Mouse (Mus musculus): ENCODE data around the gene Fgf2. TPM values are rescaled to one million over a fixed set of nuclear protein-coding genes. Genes with fewer than 3 reads are reported as not detected.
A peak's percentile ranks its signal among the peaks of the same experiment; 100 is the strongest.

The Fgf2 gene
- total RNA-seq, 2 experiments from 2014 or later = not detected

DNA sequence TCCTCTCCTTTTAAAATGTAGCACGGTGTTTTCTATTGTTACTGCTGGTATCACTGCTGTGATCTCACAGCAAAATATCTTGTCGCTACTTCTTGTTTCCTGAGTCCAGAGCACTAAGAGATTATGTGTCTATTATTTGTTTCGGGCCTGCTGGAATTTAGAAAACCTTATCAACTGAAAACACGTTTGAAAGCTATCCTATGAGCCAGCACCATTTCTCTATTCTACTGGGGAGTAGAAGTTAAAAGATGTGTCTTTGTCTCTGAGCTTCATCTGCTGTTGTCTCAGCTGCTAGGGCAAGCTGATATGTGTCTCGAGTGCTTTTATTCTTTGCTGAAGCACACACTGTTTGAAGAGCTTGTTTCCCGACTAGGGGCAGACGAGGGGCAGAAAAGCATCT is 2.2 kb downstream of the Fgf2 start:
- ATAC-seq (replicated peaks; ENCODE audit: low FRiP score, low TSS enrichment, poor library complexity, severe bottlenecking) = peak; percentile 86

- ATAC-seq (replicated peaks; ENCODE audit: low FRiP score, low TSS enrichment, poor library complexity, severe bottlenecking) = no peak
Measured at GRCm38 (mm10) chr3:37353951-37354481, 5.9 kb downstream of the Fgf2 start.

- ATAC-seq (replicated peaks; ENCODE audit: low FRiP score, low TSS enrichment, poor library complexity, severe bottlenecking) = no peak
Measured at GRCm38 (mm10) chr3:37354737-37355136, 6.6 kb downstream of the Fgf2 start.

DNA sequence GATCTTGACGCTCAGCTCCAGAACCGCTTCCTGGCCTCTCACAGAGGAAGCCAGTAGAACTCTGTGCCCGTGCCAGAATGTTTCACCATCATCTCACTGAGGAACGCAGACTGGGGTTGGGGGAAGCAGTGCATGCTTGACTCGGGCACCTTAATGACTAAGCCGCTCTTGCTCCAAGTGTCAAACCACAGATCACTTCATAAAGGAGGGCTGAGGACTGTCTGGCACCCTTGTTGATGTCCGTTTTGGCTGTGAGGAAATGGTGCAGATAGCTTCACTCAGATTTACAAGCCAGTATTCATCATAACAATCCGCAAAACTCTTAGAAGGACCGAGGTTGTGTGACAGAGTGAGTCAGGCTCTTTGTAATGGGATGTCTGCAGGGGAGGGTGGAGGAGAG is 12.6 kb downstream of the Fgf2 start:
- no peak for ATAC-seq (replicated peaks; ENCODE audit: low FRiP score, low TSS enrichment, poor library complexity, severe bottlenecking)

- no peak for ATAC-seq (replicated peaks; ENCODE audit: low FRiP score, low TSS enrichment, poor library complexity, severe bottlenecking)
Measured at GRCm38 (mm10) chr3:37365144-37365543, 17.0 kb downstream of the Fgf2 start.

DNA sequence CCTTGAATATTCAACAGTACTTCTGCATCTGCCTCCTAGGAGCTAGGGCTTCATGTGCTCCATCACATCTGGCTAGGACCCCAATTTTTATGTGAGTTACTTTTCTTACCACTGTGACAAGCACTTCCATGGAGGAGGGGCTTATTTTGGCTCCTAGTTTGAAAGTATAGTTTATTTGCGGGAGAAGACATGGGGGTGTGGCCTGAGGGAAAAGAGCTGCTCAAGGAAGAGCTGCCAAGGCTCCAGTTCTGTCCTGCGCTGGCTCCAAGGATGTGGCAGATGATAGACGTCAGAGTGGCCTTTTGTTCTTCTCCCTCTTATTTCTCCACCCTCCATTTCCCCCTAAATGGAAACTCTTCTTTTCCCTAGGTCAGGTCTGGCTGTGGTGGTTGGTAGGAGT is 17.8 kb downstream of the Fgf2 start:
- ATAC-seq (replicated peaks; ENCODE audit: low FRiP score, low TSS enrichment, poor library complexity, severe bottlenecking) = no peak

DNA sequence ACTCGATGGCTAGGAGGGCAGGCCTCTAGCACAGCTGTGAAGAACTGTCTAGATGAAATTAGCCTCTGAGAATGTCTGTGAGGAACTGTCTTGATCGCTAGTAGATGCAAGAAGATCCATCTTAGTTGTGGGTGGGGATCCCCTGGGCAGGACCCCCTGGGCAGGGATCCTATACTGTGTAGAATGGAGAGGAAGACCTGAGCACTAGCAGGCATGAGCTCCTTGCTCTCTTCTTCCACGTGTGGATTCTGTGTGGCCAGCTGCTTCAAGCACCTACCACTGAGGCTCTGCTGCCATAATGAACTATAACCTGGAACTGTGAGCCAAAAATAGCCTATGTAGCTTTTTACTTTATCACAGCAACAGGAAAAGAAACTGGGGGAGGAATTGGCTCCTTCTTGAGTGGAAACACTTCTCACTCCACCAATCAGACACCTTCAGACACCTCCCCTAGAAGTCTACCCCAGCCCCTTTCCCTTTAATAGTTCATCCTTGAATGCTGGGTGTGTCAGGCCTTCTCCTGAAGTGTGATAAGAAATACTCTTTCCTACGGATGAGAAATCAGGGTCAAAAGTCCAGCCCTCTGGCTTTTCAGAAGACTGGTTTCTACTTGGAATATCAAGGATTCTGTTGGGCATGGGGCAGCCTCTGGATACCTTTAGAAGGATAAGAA is 18.4 kb downstream of the Fgf2 start:
- ATAC-seq (replicated peaks; ENCODE audit: low FRiP score, low TSS enrichment, poor library complexity, severe bottlenecking) = no peak

- ATAC-seq (replicated peaks; ENCODE audit: low FRiP score, low TSS enrichment, poor library complexity, severe bottlenecking) = no peak
Measured at GRCm38 (mm10) chr3:37370407-37370806, 22.3 kb downstream of the Fgf2 start.

DNA sequence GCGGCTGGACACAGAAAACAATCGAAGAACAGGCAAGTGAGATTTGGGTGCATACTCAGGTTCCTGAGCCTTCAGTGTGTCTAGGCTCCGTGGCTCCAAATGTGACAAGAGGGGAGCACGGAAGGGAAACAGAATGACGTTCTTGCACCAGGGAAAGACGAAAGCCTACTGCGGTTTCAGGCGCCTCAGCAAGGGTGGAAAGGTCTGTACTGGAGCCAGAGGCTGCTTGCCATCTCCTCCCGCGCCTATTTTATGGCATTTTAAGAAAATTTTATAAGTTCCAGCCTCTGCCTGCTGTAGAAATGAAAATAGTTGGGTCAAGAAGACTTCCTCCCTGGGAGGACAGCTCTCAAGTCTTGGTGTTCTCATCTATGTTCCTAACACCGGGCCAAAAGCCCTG is 25.6 kb downstream of the Fgf2 start:
- ATAC-seq (replicated peaks; ENCODE audit: low FRiP score, low TSS enrichment, poor library complexity, severe bottlenecking) = no peak

- ATAC-seq (replicated peaks; ENCODE audit: low FRiP score, low TSS enrichment, poor library complexity, severe bottlenecking) = no peak
Measured at GRCm38 (mm10) chr3:37377926-37378325, 29.8 kb downstream of the Fgf2 start.

GRCm38 (mm10) chr3:37378412-37378811 is 30.3 kb downstream of the Fgf2 start:
- no peak for ATAC-seq (replicated peaks; ENCODE audit: low FRiP score, low TSS enrichment, poor library complexity, severe bottlenecking)

DNA sequence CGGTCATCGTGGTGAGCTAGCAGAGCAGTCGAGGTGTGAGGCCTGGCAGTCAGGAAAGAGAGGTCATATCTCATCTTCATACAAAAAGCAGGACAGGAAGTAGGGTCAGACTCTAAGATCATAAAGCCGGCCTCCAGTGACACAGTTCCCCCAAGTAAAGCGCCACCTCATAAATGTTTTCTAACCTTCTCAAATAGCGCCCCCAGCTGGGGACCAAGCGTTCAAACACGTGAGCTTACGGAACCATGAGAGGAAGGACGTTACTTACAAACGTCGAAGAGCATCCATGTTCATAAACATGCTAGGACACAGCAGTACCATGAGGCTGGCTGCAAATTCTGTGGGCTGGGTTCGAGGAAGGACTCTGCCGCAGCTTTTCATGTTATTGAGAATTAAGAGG is 31.1 kb downstream of the Fgf2 start:
- ATAC-seq (replicated peaks; ENCODE audit: low FRiP score, low TSS enrichment, poor library complexity, severe bottlenecking) = 0 out of 2 replicates have a peak, but pooled peaks have one; percentile 38

DNA sequence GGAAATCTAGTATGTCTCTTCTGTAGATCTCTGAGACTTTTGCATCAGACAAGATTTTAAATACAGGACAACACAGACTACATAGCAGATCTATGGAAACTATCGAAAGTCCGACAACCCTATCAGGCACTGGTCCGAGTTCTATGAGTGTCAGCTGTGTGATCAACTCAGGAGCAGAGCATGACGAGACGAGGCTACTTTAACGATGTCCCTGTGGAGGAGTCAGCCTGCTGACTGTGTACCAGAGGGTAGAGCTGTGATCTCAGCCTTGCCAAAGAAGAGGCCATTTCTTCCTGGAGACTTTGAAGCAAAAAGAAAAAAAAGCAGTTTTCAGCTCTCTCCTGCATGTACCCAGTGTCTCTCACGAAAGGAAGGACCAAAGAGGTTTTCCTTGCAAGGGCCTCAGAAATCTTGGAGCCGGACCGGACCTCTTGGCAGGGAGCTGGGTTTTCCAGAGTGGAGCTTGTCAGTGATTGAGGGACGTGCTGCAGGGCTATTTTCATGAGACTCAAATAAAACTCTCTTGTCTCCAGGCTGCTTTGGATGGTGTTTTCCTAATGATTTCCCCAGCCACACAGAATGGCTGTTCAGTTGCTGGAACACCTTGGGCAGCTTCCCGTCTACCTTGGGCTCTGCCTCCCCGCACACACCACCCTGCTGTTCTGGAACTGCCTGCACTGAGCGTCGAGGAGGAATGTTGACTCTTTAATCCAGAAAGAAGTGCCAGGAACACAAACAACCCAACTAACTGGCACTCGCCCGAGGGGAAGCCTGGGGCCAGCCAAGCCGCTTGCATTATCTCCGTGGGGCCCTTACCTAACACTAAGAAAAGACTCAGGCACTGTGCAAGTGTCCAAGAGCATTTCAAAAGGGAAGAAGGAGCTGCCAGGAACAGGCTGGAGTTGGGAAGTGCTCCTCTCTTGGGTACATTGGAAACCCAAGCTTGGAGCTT is 32.1 kb downstream of the Fgf2 start:
- no peak for ATAC-seq (replicated peaks; ENCODE audit: low FRiP score, low TSS enrichment, poor library complexity, severe bottlenecking)

DNA sequence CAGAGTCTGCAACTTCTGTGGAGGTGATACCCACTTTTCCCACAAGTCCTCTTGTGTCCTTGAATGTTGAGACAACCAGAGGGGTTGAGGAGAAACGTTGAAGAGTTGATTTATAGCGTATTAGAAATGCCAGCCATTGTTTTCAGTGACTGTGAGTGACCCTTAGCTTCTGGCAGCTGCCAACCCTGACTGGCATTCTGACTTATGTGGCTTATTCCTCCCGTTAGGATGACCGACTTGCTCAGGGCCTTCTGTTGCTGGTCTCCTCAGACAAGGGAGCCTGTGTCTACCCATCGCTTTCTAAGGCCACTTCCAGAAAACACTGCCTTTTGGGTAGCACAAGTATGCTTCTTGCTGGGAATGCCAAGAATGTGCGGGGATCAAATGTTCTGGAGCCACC is 33.3 kb downstream of the Fgf2 start:
- ATAC-seq (replicated peaks; ENCODE audit: low FRiP score, low TSS enrichment, poor library complexity, severe bottlenecking) = no peak

- 0 out of 2 replicates have a peak, but pooled peaks have one; percentile 36 for ATAC-seq (replicated peaks; ENCODE audit: low FRiP score, low TSS enrichment, poor library complexity, severe bottlenecking)
Measured at GRCm38 (mm10) chr3:37383096-37383765, 35.1 kb downstream of the Fgf2 start.

- ATAC-seq (replicated peaks; ENCODE audit: low FRiP score, low TSS enrichment, poor library complexity, severe bottlenecking) = no peak
Measured at GRCm38 (mm10) chr3:37387310-37387709, 39.2 kb downstream of the Fgf2 start.

GRCm38 (mm10) chr3:37396930-37397608 is 48.9 kb downstream of the Fgf2 start:
- ATAC-seq (replicated peaks; ENCODE audit: low FRiP score, low TSS enrichment, poor library complexity, severe bottlenecking) = no peak

DNA sequence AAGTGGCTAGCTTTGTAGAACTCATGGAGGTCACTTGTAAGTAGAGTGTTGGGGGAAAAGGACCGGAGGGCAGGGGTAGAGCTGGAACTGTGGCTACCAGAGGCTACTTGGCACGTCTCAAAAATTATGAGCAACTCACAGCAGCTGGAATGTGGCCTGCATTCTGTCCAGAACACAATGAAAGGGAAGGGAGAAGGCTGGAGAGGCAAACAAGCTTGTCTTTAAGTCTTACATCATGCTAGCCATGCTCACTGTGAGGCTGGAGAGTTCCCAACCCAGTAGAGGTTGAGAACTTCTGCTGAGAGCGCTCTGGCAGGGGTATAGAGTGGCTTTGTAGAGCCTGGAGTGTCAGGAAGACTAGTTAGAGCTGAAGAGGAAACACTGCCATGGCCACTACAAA is 49.5 kb downstream of the Fgf2 start:
- ATAC-seq (replicated peaks; ENCODE audit: low FRiP score, low TSS enrichment, poor library complexity, severe bottlenecking) = no peak

DNA sequence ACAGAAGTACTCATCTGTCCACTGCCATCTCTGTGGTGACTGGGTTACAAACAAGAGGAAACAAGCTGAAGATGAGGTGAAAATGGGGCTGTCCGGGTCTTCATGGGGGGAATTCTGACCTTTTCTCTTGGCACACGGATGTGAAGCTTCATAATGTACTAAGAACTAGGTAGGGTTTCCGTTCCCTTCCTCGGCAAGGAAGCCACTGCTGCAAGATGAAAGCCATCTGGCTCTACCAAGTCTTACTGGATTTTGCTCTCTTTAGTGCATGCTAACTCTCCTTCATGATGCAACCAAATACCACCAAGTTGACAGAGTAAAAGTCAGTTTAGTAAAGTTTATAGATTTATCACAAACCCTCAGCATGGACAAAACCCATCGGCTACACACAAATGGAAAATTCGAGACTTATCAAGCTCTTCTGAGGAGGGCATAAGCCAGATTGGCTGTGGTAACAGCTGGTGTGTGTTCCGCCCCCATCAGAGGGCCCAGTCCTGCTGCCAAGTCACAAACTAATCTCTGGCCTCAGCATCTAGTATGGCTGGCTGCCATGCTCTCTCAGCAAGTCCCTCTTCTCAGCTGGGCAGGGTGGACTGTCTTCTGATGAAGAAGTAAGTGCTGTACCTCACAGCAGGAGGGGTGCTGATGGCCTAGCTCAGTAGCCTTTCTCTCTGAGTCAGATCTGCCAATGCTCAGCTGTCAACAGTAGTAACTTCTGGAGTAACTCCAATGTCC is 50.7 kb downstream of the Fgf2 start:
- ATAC-seq (replicated peaks; ENCODE audit: low FRiP score, low TSS enrichment, poor library complexity, severe bottlenecking) = peak; percentile 98

Measured in megakaryocyte-erythroid progenitor cell, adult 5-6 weeks (primary cell).